10 mouse cellular contexts compared by ENCODE assay signal in genomic region chr9:85325201-85325868, GRCm38 (mm10). TPM values are rescaled to one million over a fixed set of nuclear protein-coding genes. Genes with fewer than 3 reads are reported as not detected.
DNase-seq lines count a peak whose midpoint lies in the region; ATAC-seq and TF ChIP-seq lines count a peak whose summit lies in the region.
"Had no signal": no experiment of that assay in that cellular context is flagged by ENCODE, and none has a peak within 500 bp of the region (broad histone marks: within the 10 kb centered on the region; RNA-seq: fewer than 3 reads in every experiment).

No protein-coding gene starts in this region.

- WGBS in kidney, embryonic 15.5 days, result 19% methylated on average over 17 of the region's 17 CpGs
- 35% methylated on average over 17 of the region's 17 CpGs for WGBS in forebrain, embryonic 14.5 days
- 34% methylated on average over 17 of the region's 17 CpGs for WGBS in intestine, embryonic 14.5 days
- WGBS in midbrain, postnatal 0 days, result 40% methylated on average over 17 of the region's 17 CpGs
- WGBS in cerebellum, adult 2 months, result 51% methylated on average over 17 of the region's 17 CpGs

- no peak; the same call in 1 of the 2 replicates for TF ChIP-seq CTCF in midbrain, postnatal 0 days (IDR thresholded peaks at IDR 0.05)
- no peak for TF ChIP-seq CTCF in cerebellum, adult 2 months (IDR thresholded peaks at IDR 0.05; ENCODE audit: borderline replicate concordance, insufficient read depth, low read depth, low read length)

- peak overlapping the region; percentile 68 for H3K4me3 ChIP-seq in kidney, embryonic 15.5 days (replicated peaks)
- H3K4me3 ChIP-seq in forebrain, embryonic 14.5 days (ENCODE audit: low read depth, low read length), result peak overlapping the region; percentile 62; the same call in 1 of the 2 replicates
- peak overlapping the region; percentile 74 for H3K4me3 ChIP-seq in intestine, embryonic 14.5 days (ENCODE audit: low read depth, low read length)
- H3K4me3 ChIP-seq in midbrain, postnatal 0 days (ENCODE audit: low read depth, low read length), result peak overlapping the region; percentile 58
- no peak overlapping the region for H3K4me3 ChIP-seq in cerebellum, adult 2 months (replicated peaks; ENCODE audit: insufficient read depth, low read depth, low read length)

- no peaks in the 10 kb centered on the region for H3K36me3 ChIP-seq in kidney, embryonic 15.5 days
- no peaks in the 10 kb centered on the region for H3K36me3 ChIP-seq in forebrain, embryonic 14.5 days (ENCODE audit: control insufficient read depth, insufficient read depth, low read length)
- H3K36me3 ChIP-seq in intestine, embryonic 14.5 days (ENCODE audit: control insufficient read depth, insufficient read depth, low read length), result peaks cover 4% of the 10 kb centered on the region; the same call in 1 of the 2 replicates
- H3K36me3 ChIP-seq in midbrain, postnatal 0 days (ENCODE audit: insufficient read depth, low read length), result no peaks in the 10 kb centered on the region

- H3K9ac ChIP-seq in kidney, embryonic 15.5 days, result no peak overlapping the region
- no peak overlapping the region for H3K9ac ChIP-seq in forebrain, embryonic 14.5 days (ENCODE audit: low read length)
- H3K9ac ChIP-seq in intestine, embryonic 14.5 days (ENCODE audit: low read length), result peak overlapping the region; percentile 63
- H3K9ac ChIP-seq in midbrain, postnatal 0 days (replicated peaks; ENCODE audit: low read length, poor library complexity, severe bottlenecking), result no peak overlapping the region

- no peak for TF ChIP-seq POLR2A in cerebellum, adult 2 months (IDR thresholded peaks at IDR 0.05; ENCODE audit: borderline replicate concordance, insufficient read depth, low read length)

- no peak for DNase-seq in kidney, postnatal 10 days
- DNase-seq in forebrain, embryonic 14.5 days (ENCODE audit: low spot score), result peak; percentile 10
- no peak for DNase-seq in intestine, embryonic 14.5 days (ENCODE audit: low spot score)
- DNase-seq in midbrain, postnatal 0 days (ENCODE audit: low spot score), result peak; percentile 32
- no peak for DNase-seq in gastrocnemius, postnatal 25 days
- DNase-seq in cerebellum, adult 2 months, result no peak
- DNase-seq in natural killer cell, adult 2 months (ENCODE audit: low spot score in 2 of 2), result no peak

- H3K27ac ChIP-seq in kidney, embryonic 15.5 days, result no peak overlapping the region
- H3K27ac ChIP-seq in forebrain, embryonic 14.5 days (ENCODE audit: low read depth, low read length), result no peak overlapping the region
- no peak overlapping the region for H3K27ac ChIP-seq in intestine, embryonic 14.5 days (ENCODE audit: low read depth)
- no peak overlapping the region for H3K27ac ChIP-seq in midbrain, postnatal 0 days (ENCODE audit: low read depth, low read length)
- no peak overlapping the region for H3K27ac ChIP-seq in cerebellum, adult 2 months (ENCODE audit: insufficient read depth, low read length)

- no peaks in the 10 kb centered on the region for H3K9me3 ChIP-seq in kidney, embryonic 15.5 days (replicated peaks)
- no peaks in the 10 kb centered on the region for H3K9me3 ChIP-seq in forebrain, embryonic 14.5 days (replicated peaks; ENCODE audit: control insufficient read depth, low read length)
- H3K9me3 ChIP-seq in intestine, embryonic 14.5 days (ENCODE audit: control insufficient read depth, low read length), result no peaks in the 10 kb centered on the region
- no peaks in the 10 kb centered on the region for H3K9me3 ChIP-seq in midbrain, postnatal 0 days (ENCODE audit: low read length)

- peak overlapping the region; percentile 94 for H3K4me2 ChIP-seq in kidney, embryonic 15.5 days
- peak overlapping the region; percentile 93 for H3K4me2 ChIP-seq in forebrain, embryonic 14.5 days (ENCODE audit: low read length)
- peak overlapping the region; percentile 82 for H3K4me2 ChIP-seq in intestine, embryonic 14.5 days (ENCODE audit: low read length)
- peak overlapping the region; percentile 95 for H3K4me2 ChIP-seq in midbrain, postnatal 0 days (ENCODE audit: low read depth, low read length, poor library complexity, severe bottlenecking)

- peaks cover 23% of the 10 kb centered on the region for H3K4me1 ChIP-seq in kidney, embryonic 15.5 days
- peaks cover 3% of the 10 kb centered on the region; the same call in 1 of the 2 replicates for H3K4me1 ChIP-seq in forebrain, embryonic 14.5 days (ENCODE audit: control insufficient read depth, insufficient read depth, low read length)
- H3K4me1 ChIP-seq in intestine, embryonic 14.5 days (replicated peaks; ENCODE audit: control insufficient read depth, insufficient read depth, low read length), result no peaks in the 10 kb centered on the region; the same call in 1 of the 2 replicates
- no peaks in the 10 kb centered on the region for H3K4me1 ChIP-seq in midbrain, postnatal 0 days (ENCODE audit: insufficient read depth, low read length)
- H3K4me1 ChIP-seq in cerebellum, adult 2 months (ENCODE audit: control insufficient read depth, insufficient read depth, low read length), result no peaks in the 10 kb centered on the region; the same call in 1 of the 2 replicates

- peaks cover 31% of the 10 kb centered on the region for H3K27me3 ChIP-seq in kidney, embryonic 15.5 days
- H3K27me3 ChIP-seq in forebrain, embryonic 14.5 days (replicated peaks; ENCODE audit: control insufficient read depth, insufficient read depth, low read length), result peaks cover 7% of the 10 kb centered on the region; the same call in 1 of the 2 replicates
- no peaks in the 10 kb centered on the region for H3K27me3 ChIP-seq in intestine, embryonic 14.5 days (replicated peaks; ENCODE audit: control insufficient read depth, insufficient read depth, low read length)
- H3K27me3 ChIP-seq in midbrain, postnatal 0 days (ENCODE audit: insufficient read depth, low read length), result no peaks in the 10 kb centered on the region
- H3K27me3 ChIP-seq in cerebellum, adult 2 months (ENCODE audit: control insufficient read depth, insufficient read depth, low read length), result no peaks in the 10 kb centered on the region; the same call in 1 of the 2 replicates
- H3K27me3 ChIP-seq: Patski had no signal

- peak; percentile 20 for ATAC-seq in kidney, embryonic 15.5 days (replicated peaks; ENCODE audit: low FRiP score)
- ATAC-seq in forebrain, embryonic 14.5 days, result no peak
- ATAC-seq in intestine, embryonic 14.5 days (replicated peaks; ENCODE audit: low FRiP score, low TSS enrichment, low read depth), result no peak
- ATAC-seq in midbrain, postnatal 0 days (ENCODE audit: low FRiP score), result no peak
- ATAC-seq: Patski had no signal

RNA-seq across cellular contexts. Expression of gene Tent5a, which starts 1.8 kb away (rescaled TPM):
- polyA plus RNA-seq in kidney, embryonic 15.5 days (2015; fragmentation: Nextera tagmentation; extraction: Ambion mirVana), result 3.9 and 5.3 TPM in 2 replicates
- 2.5 TPM in 2 replicates for polyA plus RNA-seq in forebrain, embryonic 14.5 days (2014; fragmentation: Nextera tagmentation; extraction: Ambion mirVana)
- 14.1 and 15.1 TPM in 2 replicates for polyA plus RNA-seq in intestine, embryonic 14.5 days (2014; fragmentation: Nextera tagmentation; extraction: Ambion mirVana)
- 3.0 and 4.2 TPM in 2 replicates for total RNA-seq in midbrain, postnatal 0 days (2014; rRNA removed)
- polyA plus RNA-seq in midbrain, postnatal 0 days (2015; fragmentation: Nextera tagmentation; extraction: Ambion mirVana), result 3.5 and 3.8 TPM in 2 replicates
- total RNA-seq in gastrocnemius, postnatal 25 days (2021), result 1 to 10 TPM; 3.5 TPM
- polyA plus RNA-seq in cerebellum, adult 2 months (2012; rRNA removed), result 1.3 and 1.4 TPM in 2 replicates

RNA-seq across cellular contexts. Expression of gene Gm11114, which starts 12.8 kb away (rescaled TPM):
- polyA plus RNA-seq in kidney, embryonic 15.5 days (2015; fragmentation: Nextera tagmentation; extraction: Ambion mirVana), result not detected in 2 replicates
- not detected in 2 replicates for polyA plus RNA-seq in forebrain, embryonic 14.5 days (2014; fragmentation: Nextera tagmentation; extraction: Ambion mirVana)
- not detected in 2 replicates for polyA plus RNA-seq in intestine, embryonic 14.5 days (2014; fragmentation: Nextera tagmentation; extraction: Ambion mirVana)
- total RNA-seq in midbrain, postnatal 0 days (2014; rRNA removed), result not detected in 2 replicates
- not detected in 2 replicates for polyA plus RNA-seq in midbrain, postnatal 0 days (2015; fragmentation: Nextera tagmentation; extraction: Ambion mirVana)
- not detected for total RNA-seq in gastrocnemius, postnatal 25 days (2021)
- not detected in 2 replicates for polyA plus RNA-seq in cerebellum, adult 2 months (2012; rRNA removed)
- total RNA-seq: neutrophil, adult 5-6 weeks had no signal
- polyA plus RNA-seq: Patski had no signal

Comparison
In these comparisons a context has a peak if more than half of its experiments do, and no peak if none do; other contexts are left out.
1. DNase-seq: peak in forebrain, embryonic 14.5 days (single experiment) and midbrain, postnatal 0 days (single experiment); none in kidney, postnatal 10 days (single experiment), intestine, embryonic 14.5 days (single experiment), gastrocnemius, postnatal 25 days (single experiment), cerebellum, adult 2 months (0 of 2) and natural killer cell, adult 2 months (0 of 2).
2. Peak in every context shown above with its lines, with median percentiles within 50 percentile points of each other: H3K4me2 ChIP-seq.